Mouse (Mus musculus): ENCODE results near the gene Ei24. TPM values are rescaled to one million over a fixed set of nuclear protein-coding genes. Genes with fewer than 3 reads are reported as not detected.

The Ei24 gene
- polyA plus RNA-seq, 1 experiment from 2014 or later, result 101 TPM

DNA sequence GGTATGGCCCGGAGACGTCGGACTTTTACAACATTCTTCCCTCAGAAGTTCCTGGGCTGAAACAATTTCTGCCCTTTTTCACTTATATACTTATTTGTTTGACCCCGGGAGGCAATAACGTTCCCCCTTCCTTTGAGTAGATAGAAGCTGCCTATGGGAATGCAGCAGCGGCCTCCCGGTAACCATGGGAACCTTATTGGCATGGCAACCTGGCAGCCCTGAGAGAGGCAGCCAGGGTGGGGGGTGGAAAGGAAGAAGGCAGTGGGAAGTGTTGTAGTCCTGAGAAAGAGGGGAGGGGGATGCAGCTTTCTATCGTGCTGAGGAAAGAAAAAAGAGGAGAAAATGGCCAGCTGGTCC is 24.4 kb upstream of the Ei24 start, which contains the start of gene Fez1:
TSS of gene Fez1 (plus strand) at position 221 of the 357 bp plus-strand sequence.
- ATAC-seq (ENCODE audit: low read depth), result peak; percentile 64; the same call in 1 of the 2 replicates
- 1% methylated on average over 8 of the region's 8 CpGs for WGBS

GRCm38 (mm10) chr9:36820969-36821643 is 23.9 kb upstream of the Ei24 start:
- H3K27me3 ChIP-seq (ENCODE audit: control insufficient read depth, insufficient read depth, low read depth, low read length), result no peaks in the 10 kb centered on the region
- H3K4me1 ChIP-seq (replicated peaks; ENCODE audit: control insufficient read depth, insufficient read depth, low read length), result peaks cover 6% of the 10 kb centered on the region
- peak overlapping the region; percentile 31 for H3K4me2 ChIP-seq (ENCODE audit: low read depth, low read length)
- H3K4me3 ChIP-seq (ENCODE audit: low read length), result no peak overlapping the region; the same call in 1 of the 2 replicates
- H3K9me3 ChIP-seq (ENCODE audit: control insufficient read depth, low read length), result no peaks in the 10 kb centered on the region
- no peak for ATAC-seq (ENCODE audit: low read depth)
- WGBS, result 37% methylated on average over 9 of the region's 9 CpGs
- H3K9ac ChIP-seq (ENCODE audit: low read length), result 0 out of 2 replicates have a peak overlapping the region, but pooled peaks have one; percentile 9
- H3K27ac ChIP-seq (ENCODE audit: low read length), result no peak overlapping the region
- H3K36me3 ChIP-seq (ENCODE audit: control insufficient read depth, insufficient read depth, low read length), result no peaks in the 10 kb centered on the region

More for the DNA sequence above, 24.4 kb upstream of the Ei24 start, which contains the start of gene Fez1:
- H3K27me3 ChIP-seq (ENCODE audit: control insufficient read depth, insufficient read depth, low read depth, low read length), result no peaks in the 10 kb centered on the region
- H3K4me1 ChIP-seq (replicated peaks; ENCODE audit: control insufficient read depth, insufficient read depth, low read length), result peaks cover 6% of the 10 kb centered on the region
- no peak within 1 kb of the TSS; the same call in 1 of the 2 replicates for H3K4me3 ChIP-seq (ENCODE audit: low read length)
- H3K4me2 ChIP-seq (ENCODE audit: low read depth, low read length), result peak within 1 kb of the TSS; percentile 31
- no peak within 1 kb of the TSS for H3K27ac ChIP-seq (ENCODE audit: low read length)
- H3K9ac ChIP-seq (ENCODE audit: low read length), result 0 out of 2 replicates have a peak within 1 kb of the TSS, but pooled peaks have one; percentile 9
- H3K36me3 ChIP-seq (ENCODE audit: control insufficient read depth, insufficient read depth, low read length), result no peaks in the 10 kb centered on the region
- H3K9me3 ChIP-seq (ENCODE audit: control insufficient read depth, low read length), result no peaks in the 10 kb centered on the region

GRCm38 (mm10) chr9:36818905-36819304 is 21.7 kb upstream of the Ei24 start:
- WGBS, result 49% methylated on average over 4 of the region's 4 CpGs
- Histone ChIP-seq H3K27ac (ENCODE audit: low read length) (no peak overlapping the region), H3K4me1 (replicated peaks; ENCODE audit: control insufficient read depth, insufficient read depth, low read length) (peaks cover 6% of the 10 kb centered on the region), H3K4me3 (ENCODE audit: low read length) (no peak overlapping the region), H3K4me2 (ENCODE audit: low read depth, low read length) (no peak overlapping the region), H3K27me3 (ENCODE audit: control insufficient read depth, insufficient read depth, low read depth, low read length) (no peaks in the 10 kb centered on the region), H3K9me3 (ENCODE audit: control insufficient read depth, low read length) (no peaks in the 10 kb centered on the region), H3K36me3 (ENCODE audit: control insufficient read depth, insufficient read depth, low read length) (no peaks in the 10 kb centered on the region), H3K9ac (ENCODE audit: low read length) (no peak overlapping the region)
- no peak for ATAC-seq (ENCODE audit: low read depth)

- no peaks in the 10 kb centered on the region for H3K36me3 ChIP-seq (ENCODE audit: control insufficient read depth, insufficient read depth, low read length)
- no peak for ATAC-seq (ENCODE audit: low read depth)
- no peaks in the 10 kb centered on the region for H3K27me3 ChIP-seq (ENCODE audit: control insufficient read depth, insufficient read depth, low read depth, low read length)
- no peaks in the 10 kb centered on the region for H3K4me1 ChIP-seq (replicated peaks; ENCODE audit: control insufficient read depth, insufficient read depth, low read length)
- no peak overlapping the region for H3K9ac ChIP-seq (ENCODE audit: low read length)
- H3K4me3 ChIP-seq (ENCODE audit: low read length), result no peak overlapping the region
- no peaks in the 10 kb centered on the region for H3K9me3 ChIP-seq (ENCODE audit: control insufficient read depth, low read length)
- no peak overlapping the region for H3K27ac ChIP-seq (ENCODE audit: low read length)
- 62% methylated on average over 2 of the region's 3 CpGs for WGBS
- no peak overlapping the region for H3K4me2 ChIP-seq (ENCODE audit: low read depth, low read length)
These were observed 17.3 kb upstream of the Ei24 start for GRCm38 (mm10) chr9:36814486-36814885.

DNA sequence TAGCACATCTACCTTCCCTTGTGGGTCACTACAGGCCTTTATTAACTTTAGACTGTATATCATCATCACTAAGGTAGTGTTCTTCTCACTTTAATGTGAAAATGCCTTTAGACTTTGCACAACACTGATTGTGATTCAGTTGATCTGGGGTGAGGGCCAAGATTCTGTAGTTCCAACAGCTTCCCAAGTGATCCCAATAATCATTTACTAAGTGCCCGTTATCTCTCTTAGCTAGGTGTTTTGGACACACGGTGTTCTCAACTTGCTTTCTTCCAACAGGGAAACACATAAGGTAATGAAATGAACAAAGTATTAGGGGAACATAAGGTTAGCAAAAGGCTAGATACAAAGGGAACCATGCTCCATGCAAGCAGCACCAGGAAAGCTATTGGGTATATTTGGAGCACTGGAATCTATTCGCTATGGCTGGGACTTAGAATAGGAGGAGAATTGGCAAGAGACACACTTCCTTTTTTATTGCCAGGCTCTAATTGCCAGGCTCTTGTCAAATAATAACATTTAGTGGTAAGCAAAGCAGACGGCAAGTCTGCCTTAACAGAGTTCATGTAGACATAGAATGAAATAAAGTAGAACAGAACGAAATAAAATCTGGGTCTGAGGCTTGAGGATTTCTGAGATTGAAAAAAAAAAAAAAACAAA is 11.1 kb upstream of the Ei24 start:
- Histone ChIP-seq H3K27me3 (ENCODE audit: control insufficient read depth, insufficient read depth, low read depth, low read length) (no peaks in the 10 kb centered on the region), H3K27ac (ENCODE audit: low read length) (no peak overlapping the region), H3K4me1 (replicated peaks; ENCODE audit: control insufficient read depth, insufficient read depth, low read length) (no peaks in the 10 kb centered on the region), H3K4me3 (ENCODE audit: low read length) (no peak overlapping the region), H3K9me3 (ENCODE audit: control insufficient read depth, low read length) (no peaks in the 10 kb centered on the region), H3K9ac (ENCODE audit: low read length) (no peak overlapping the region), H3K36me3 (ENCODE audit: control insufficient read depth, insufficient read depth, low read length) (no peaks in the 10 kb centered on the region), H3K4me2 (ENCODE audit: low read depth, low read length) (no peak overlapping the region)
- ATAC-seq (ENCODE audit: low read depth), result no peak
- WGBS, result 74% methylated on average over 5 of the region's 5 CpGs

GRCm38 (mm10) chr9:36805256-36805975 is 8.2 kb upstream of the Ei24 start:
- Histone ChIP-seq H3K4me2 (ENCODE audit: low read depth, low read length) (no peak overlapping the region), H3K9me3 (ENCODE audit: control insufficient read depth, low read length) (no peaks in the 10 kb centered on the region), H3K27ac (ENCODE audit: low read length) (no peak overlapping the region), H3K9ac (ENCODE audit: low read length) (no peak overlapping the region), H3K4me1 (replicated peaks; ENCODE audit: control insufficient read depth, insufficient read depth, low read length) (no peaks in the 10 kb centered on the region), H3K27me3 (ENCODE audit: control insufficient read depth, insufficient read depth, low read depth, low read length) (no peaks in the 10 kb centered on the region), H3K4me3 (ENCODE audit: low read length) (no peak overlapping the region), H3K36me3 (ENCODE audit: control insufficient read depth, insufficient read depth, low read length) (no peaks in the 10 kb centered on the region)
- no peak for ATAC-seq (ENCODE audit: low read depth)
- WGBS, result 75% methylated on average over 3 of the region's 3 CpGs

DNA sequence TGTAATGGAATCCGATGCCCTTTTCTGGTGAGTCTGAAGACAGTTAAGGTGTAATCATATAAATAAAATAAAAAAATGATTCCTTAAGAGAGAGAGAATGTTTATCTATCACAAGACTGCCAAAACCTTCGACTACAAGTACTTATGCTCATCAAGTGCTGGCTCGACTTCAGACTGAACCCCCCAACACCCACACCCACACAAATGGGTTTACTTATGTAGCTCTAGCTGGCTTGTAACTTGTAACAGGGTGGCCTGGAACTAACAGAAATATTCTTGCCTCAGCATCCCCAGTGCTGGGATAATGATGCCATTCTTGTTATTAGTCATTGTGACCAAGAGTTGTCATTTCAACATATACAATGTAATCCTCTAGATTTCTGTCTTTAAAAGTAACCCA is 6.7 kb upstream of the Ei24 start:
- Histone ChIP-seq H3K9me3 (ENCODE audit: control insufficient read depth, low read length) (no peaks in the 10 kb centered on the region), H3K4me3 (ENCODE audit: low read length) (no peak overlapping the region), H3K36me3 (ENCODE audit: control insufficient read depth, insufficient read depth, low read length) (no peaks in the 10 kb centered on the region), H3K27ac (ENCODE audit: low read length) (no peak overlapping the region), H3K4me2 (ENCODE audit: low read depth, low read length) (no peak overlapping the region), H3K9ac (ENCODE audit: low read length) (no peak overlapping the region), H3K4me1 (replicated peaks; ENCODE audit: control insufficient read depth, insufficient read depth, low read length) (no peaks in the 10 kb centered on the region), H3K27me3 (ENCODE audit: control insufficient read depth, insufficient read depth, low read depth, low read length) (no peaks in the 10 kb centered on the region)
- 65% methylated on average over 3 of the region's 3 CpGs for WGBS
- no peak for ATAC-seq (ENCODE audit: low read depth)

GRCm38 (mm10) chr9:36803386-36803785 is 6.2 kb upstream of the Ei24 start:
- Histone ChIP-seq H3K27me3 (ENCODE audit: control insufficient read depth, insufficient read depth, low read depth, low read length) (no peaks in the 10 kb centered on the region), H3K4me2 (ENCODE audit: low read depth, low read length) (no peak overlapping the region), H3K36me3 (ENCODE audit: control insufficient read depth, insufficient read depth, low read length) (no peaks in the 10 kb centered on the region), H3K4me3 (ENCODE audit: low read length) (no peak overlapping the region), H3K4me1 (replicated peaks; ENCODE audit: control insufficient read depth, insufficient read depth, low read length) (no peaks in the 10 kb centered on the region), H3K9ac (ENCODE audit: low read length) (no peak overlapping the region), H3K9me3 (ENCODE audit: control insufficient read depth, low read length) (no peaks in the 10 kb centered on the region), H3K27ac (ENCODE audit: low read length) (no peak overlapping the region)
- ATAC-seq (ENCODE audit: low read depth), result no peak
- WGBS, result 72% methylated on average over 6 of the region's 6 CpGs

- no peak overlapping the region for H3K4me2 ChIP-seq (ENCODE audit: low read depth, low read length)
- H3K36me3 ChIP-seq (ENCODE audit: control insufficient read depth, insufficient read depth, low read length), result no peaks in the 10 kb centered on the region
- H3K4me3 ChIP-seq (ENCODE audit: low read length), result no peak overlapping the region
- no peak overlapping the region for H3K9ac ChIP-seq (ENCODE audit: low read length)
- H3K27me3 ChIP-seq (ENCODE audit: control insufficient read depth, insufficient read depth, low read depth, low read length), result no peaks in the 10 kb centered on the region
- no peaks in the 10 kb centered on the region for H3K4me1 ChIP-seq (replicated peaks; ENCODE audit: control insufficient read depth, insufficient read depth, low read length)
- H3K9me3 ChIP-seq (ENCODE audit: control insufficient read depth, low read length), result no peaks in the 10 kb centered on the region
- H3K27ac ChIP-seq (ENCODE audit: low read length), result no peak overlapping the region
- no peak for ATAC-seq (ENCODE audit: low read depth)
- WGBS, result 82% methylated on average over 3 of the region's 3 CpGs
These were observed 5.8 kb upstream of the Ei24 start for GRCm38 (mm10) chr9:36802951-36803350.

All from lung, embryonic 16.5 days (tissue).